15 mouse cellular contexts compared by ENCODE assay signal in the genomic region with DNA sequence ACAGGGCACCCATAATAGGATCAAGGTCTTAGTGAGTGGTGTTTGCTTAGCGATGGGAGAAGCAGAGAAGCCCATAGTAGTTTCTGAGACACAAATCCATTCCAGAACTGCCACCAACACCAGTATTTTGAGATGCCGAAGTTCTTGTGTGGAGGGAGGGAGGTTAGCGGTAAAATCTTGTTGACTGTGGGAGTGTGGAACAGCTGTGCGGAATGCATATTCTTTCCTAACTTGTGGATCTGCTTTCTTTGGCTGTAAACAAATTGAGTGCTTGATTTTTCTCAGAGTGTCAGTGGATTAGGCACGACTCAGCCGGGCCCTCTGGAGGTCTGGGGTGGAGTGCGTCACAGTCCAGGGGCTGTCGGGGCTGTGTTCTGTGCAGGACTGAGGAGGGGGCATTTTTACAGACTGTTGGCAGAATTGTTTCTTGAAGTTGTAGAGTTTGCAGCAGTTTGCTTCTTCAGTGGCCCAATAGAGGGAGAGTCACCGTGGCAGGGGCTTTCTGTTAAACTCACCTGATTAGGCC. TPM values are rescaled to one million over a fixed set of nuclear protein-coding genes. Genes with fewer than 3 reads are reported as not detected.
A peak's percentile ranks its signal among the peaks of the same experiment; 100 is the strongest.
DNase-seq lines count a peak whose midpoint lies in the region; ATAC-seq and TF ChIP-seq lines count a peak whose summit lies in the region.
"Had no signal": no experiment of that assay in that cellular context is flagged by ENCODE, and none has a peak within 500 bp of the region (broad histone marks: within the 10 kb centered on the region; RNA-seq: fewer than 3 reads in every experiment).

No protein-coding gene starts in this region.

- no peak for ATAC-seq in heart, embryonic 11.5 days (replicated peaks; ENCODE audit: insufficient number of reproducible peaks, low FRiP score, low TSS enrichment)
- peak; percentile 68; the same call in 1 of the 2 replicates for ATAC-seq in lung, embryonic 14.5 days (ENCODE audit: insufficient read depth)
- no peak for ATAC-seq in intestine, postnatal 0 days
- ATAC-seq: forebrain, embryonic 15.5 days; inflammation-experienced regulatory T-cells, adult 6 months had no signal

- DNase-seq in heart, adult 9 months (ENCODE audit: low spot score in 2 of 2) = no peak
- peak; percentile 57 for DNase-seq in lung, embryonic 14.5 days
- no peak for DNase-seq in lung, postnatal 14 days
- peak; percentile 74 for DNase-seq in brain, adult 2 months (ENCODE audit: low read depth, low spot score)
- DNase-seq in gastrocnemius, postnatal 10 days = no peak
- DNase-seq in adipocyte (ENCODE audit: low spot score) = no peak
- DNase-seq: adrenal gland, adult 2 months; cerebellum, adult 18-20 months; spleen, adult 18-20 months had no signal

- peak; percentile 15; the same call in 1 of the 2 replicates for TF ChIP-seq CTCF in lung, embryonic 14.5 days (IDR thresholded peaks at IDR 0.05; ENCODE audit: low read depth)
- peak; percentile 33 for TF ChIP-seq CTCF in intestine, postnatal 0 days (IDR thresholded peaks at IDR 0.05; ENCODE audit: low read depth)

- H3K27me3 ChIP-seq in heart, embryonic 11.5 days (ENCODE audit: control insufficient read depth, insufficient read depth, low read length) = no peaks in the 10 kb centered on the region
- H3K27me3 ChIP-seq in lung, embryonic 14.5 days (ENCODE audit: insufficient read depth, low read length) = no peaks in the 10 kb centered on the region
- no peaks in the 10 kb centered on the region for H3K27me3 ChIP-seq in intestine, postnatal 0 days (replicated peaks; ENCODE audit: control insufficient read depth, insufficient read depth, low read length)
- H3K27me3 ChIP-seq: forebrain, embryonic 15.5 days; megakaryocyte, embryonic 14.5 days; neural tube, embryonic 15.5 days had no signal

- no peak overlapping the region for H3K4me3 ChIP-seq in heart, embryonic 11.5 days (ENCODE audit: low read depth, low read length)
- H3K4me3 ChIP-seq in lung, embryonic 14.5 days (ENCODE audit: low read depth, low read length) = no peak overlapping the region
- H3K4me3 ChIP-seq in intestine, postnatal 0 days (ENCODE audit: low read depth, low read length) = no peak overlapping the region
- H3K4me3 ChIP-seq: forebrain, embryonic 15.5 days; megakaryocyte, embryonic 14.5 days; neural tube, embryonic 15.5 days had no signal

- H3K4me1 ChIP-seq in heart, embryonic 11.5 days (ENCODE audit: control insufficient read depth, insufficient read depth, low read length) = peaks cover 11% of the 10 kb centered on the region; the same call in 1 of the 2 replicates
- peaks cover 12% of the 10 kb centered on the region; the same call in 1 of the 2 replicates for H3K4me1 ChIP-seq in lung, embryonic 14.5 days (ENCODE audit: insufficient read depth)
- H3K4me1 ChIP-seq in intestine, postnatal 0 days (replicated peaks; ENCODE audit: control insufficient read depth, insufficient read depth, low read length) = peaks cover 4% of the 10 kb centered on the region; the same call in 1 of the 2 replicates

- no peak overlapping the region for H3K9ac ChIP-seq in heart, embryonic 11.5 days (ENCODE audit: low read depth, low read length)
- 0 out of 2 replicates have a peak overlapping the region, but pooled peaks have one; percentile 0 for H3K9ac ChIP-seq in lung, embryonic 14.5 days
- no peak overlapping the region for H3K9ac ChIP-seq in intestine, postnatal 0 days (ENCODE audit: low read depth, low read length)
- H3K9ac ChIP-seq: forebrain, embryonic 15.5 days; neural tube, embryonic 15.5 days had no signal

- 69% methylated on average over 9 of the region's 9 CpGs for WGBS in heart, embryonic 11.5 days (ENCODE audit: insufficient replicate concordance)
- 33% methylated on average over 9 of the region's 9 CpGs for WGBS in lung, embryonic 14.5 days
- 48% methylated on average over 9 of the region's 9 CpGs for WGBS in intestine, postnatal 0 days

- H3K36me3 ChIP-seq in heart, embryonic 11.5 days (ENCODE audit: control insufficient read depth, insufficient read depth, low read length) = no peaks in the 10 kb centered on the region
- no peaks in the 10 kb centered on the region for H3K36me3 ChIP-seq in lung, embryonic 14.5 days (ENCODE audit: insufficient read depth)
- H3K36me3 ChIP-seq in intestine, postnatal 0 days (ENCODE audit: control insufficient read depth, insufficient read depth) = no peaks in the 10 kb centered on the region
- H3K36me3 ChIP-seq: forebrain, embryonic 15.5 days; neural tube, embryonic 15.5 days had no signal

- no peaks in the 10 kb centered on the region for H3K9me3 ChIP-seq in heart, embryonic 11.5 days (replicated peaks; ENCODE audit: control insufficient read depth, low read length)
- no peaks in the 10 kb centered on the region for H3K9me3 ChIP-seq in lung, embryonic 14.5 days (ENCODE audit: low read depth, low read length)
- no peaks in the 10 kb centered on the region for H3K9me3 ChIP-seq in intestine, postnatal 0 days (ENCODE audit: control insufficient read depth)
- H3K9me3 ChIP-seq: forebrain, embryonic 15.5 days; megakaryocyte, embryonic 14.5 days; neural tube, embryonic 15.5 days had no signal

- H3K4me2 ChIP-seq in heart, embryonic 11.5 days = peak overlapping the region; percentile 29
- peak overlapping the region; percentile 35 for H3K4me2 ChIP-seq in lung, embryonic 14.5 days
- H3K4me2 ChIP-seq in intestine, postnatal 0 days (replicated peaks; ENCODE audit: low read depth) = peak overlapping the region; percentile 30; the same call in 1 of the 2 replicates
- H3K4me2 ChIP-seq: forebrain, embryonic 15.5 days; neural tube, embryonic 15.5 days had no signal

- H3K27ac ChIP-seq in heart, embryonic 11.5 days (ENCODE audit: low read depth, low read length) = no peak overlapping the region
- H3K27ac ChIP-seq in lung, embryonic 14.5 days (ENCODE audit: low read depth) = no peak overlapping the region
- H3K27ac ChIP-seq in intestine, postnatal 0 days (ENCODE audit: low read depth, low read length) = no peak overlapping the region
- H3K27ac ChIP-seq: forebrain, embryonic 15.5 days; neural tube, embryonic 15.5 days had no signal

RNA-seq across cellular contexts. Expression of a gene that starts 27.9 kb away (rescaled TPM):
- polyA plus RNA-seq in heart, embryonic 11.5 days (2014; fragmentation: Nextera tagmentation; extraction: Ambion mirVana) = 7.4 and 8.2 TPM in 2 replicates
- 17.3 and 17.4 TPM in 2 replicates for polyA plus RNA-seq in lung, embryonic 14.5 days (2014; fragmentation: Nextera tagmentation; extraction: Ambion mirVana)
- polyA plus RNA-seq in intestine, postnatal 0 days (2015; fragmentation: Nextera tagmentation; extraction: Ambion mirVana) = 4.8 and 4.9 TPM in 2 replicates
- 10 to 100 TPM; 39.6 to 44.4 TPM for total RNA-seq in gastrocnemius, postnatal 10 days (2021)

Comparison
In these comparisons a context has a peak if more than half of its experiments do, and no peak if none do; other contexts are left out.
1. DNase-seq: peak in lung, embryonic 14.5 days (single experiment) and brain, adult 2 months (single experiment); none in heart, adult 9 months (0 of 2), lung, postnatal 14 days (single experiment), gastrocnemius, postnatal 10 days (single experiment) and adipocyte (single experiment).
2. Peak in every context shown above with its lines, with median percentiles within 50 percentile points of each other: H3K4me2 ChIP-seq.